Mouse (Mus musculus): Measurements from ENCODE around the gene Lipc. TPM values are rescaled to one million over a fixed set of nuclear protein-coding genes. Genes with fewer than 3 reads are reported as not detected.

Gene Lipc
- polyA plus RNA-seq, 1 experiment from 2014 or later = not detected

- no peak overlapping the region for H3K27ac ChIP-seq (replicated peaks)
- WGBS = 78% methylated on average over 6 of the region's 6 CpGs
- H3K36me3 ChIP-seq = no peaks in the 10 kb centered on the region
- ATAC-seq (ENCODE audit: low FRiP score, low read depth) = no peak
- H3K9me3 ChIP-seq = no peaks in the 10 kb centered on the region
- H3K4me1 ChIP-seq (replicated peaks) = peaks cover 9% of the 10 kb centered on the region
- no peak overlapping the region for H3K9ac ChIP-seq
- no peak overlapping the region for H3K4me3 ChIP-seq
- H3K4me2 ChIP-seq = no peak overlapping the region
- H3K27me3 ChIP-seq = no peaks in the 10 kb centered on the region
Observed at GRCm38 (mm10) chr9:70926820-70927588, 25.0 kb downstream of the Lipc start.

GRCm38 (mm10) chr9:70925225-70925624 is 26.8 kb downstream of the Lipc start:
- H3K4me3 ChIP-seq = no peak overlapping the region
- H3K36me3 ChIP-seq = no peaks in the 10 kb centered on the region
- WGBS = 89% methylated on average over 6 of the region's 6 CpGs
- H3K27me3 ChIP-seq = no peaks in the 10 kb centered on the region
- ATAC-seq (ENCODE audit: low FRiP score, low read depth) = no peak
- H3K9me3 ChIP-seq = no peaks in the 10 kb centered on the region
- no peak overlapping the region for H3K9ac ChIP-seq
- H3K27ac ChIP-seq (replicated peaks) = no peak overlapping the region
- peaks cover 11% of the 10 kb centered on the region for H3K4me1 ChIP-seq (replicated peaks)
- H3K4me2 ChIP-seq = no peak overlapping the region

GRCm38 (mm10) chr9:70924763-70925162 is 27.3 kb downstream of the Lipc start:
- Histone ChIP-seq H3K4me1 (replicated peaks) (peaks cover 9% of the 10 kb centered on the region), H3K9me3 (no peaks in the 10 kb centered on the region), H3K27ac (replicated peaks) (no peak overlapping the region), H3K36me3 (no peaks in the 10 kb centered on the region), H3K4me3 (no peak overlapping the region), H3K4me2 (no peak overlapping the region), H3K27me3 (no peaks in the 10 kb centered on the region), H3K9ac (no peak overlapping the region)
- 89% methylated on average over 3 of the region's 3 CpGs for WGBS
- ATAC-seq (ENCODE audit: low FRiP score, low read depth) = no peak

GRCm38 (mm10) chr9:70921781-70922565 is 30.1 kb downstream of the Lipc start:
- peak; percentile 63; the same call in 1 of the 2 replicates for ATAC-seq (ENCODE audit: low FRiP score, low read depth)
- Histone ChIP-seq H3K9ac (no peak overlapping the region), H3K9me3 (no peaks in the 10 kb centered on the region), H3K4me3 (no peak overlapping the region), H3K27ac (replicated peaks) (no peak overlapping the region), H3K36me3 (no peaks in the 10 kb centered on the region), H3K27me3 (no peaks in the 10 kb centered on the region), H3K4me1 (replicated peaks) (peaks cover 16% of the 10 kb centered on the region), H3K4me2 (no peak overlapping the region)
- 59% methylated on average over 7 of the region's 7 CpGs for WGBS

- no peak for ATAC-seq (ENCODE audit: low FRiP score, low read depth)
- H3K27me3 ChIP-seq = no peaks in the 10 kb centered on the region
- no peaks in the 10 kb centered on the region for H3K36me3 ChIP-seq
- H3K4me1 ChIP-seq (replicated peaks) = peaks cover 22% of the 10 kb centered on the region
- H3K27ac ChIP-seq (replicated peaks) = no peak overlapping the region
- no peak overlapping the region for H3K4me2 ChIP-seq
- H3K4me3 ChIP-seq = no peak overlapping the region
- WGBS = 66% methylated on average over 3 of the region's 3 CpGs
- no peak overlapping the region for H3K9ac ChIP-seq
- H3K9me3 ChIP-seq = no peaks in the 10 kb centered on the region
Observed at GRCm38 (mm10) chr9:70921132-70921531, 30.9 kb downstream of the Lipc start.

GRCm38 (mm10) chr9:70919271-70919670 is 32.8 kb downstream of the Lipc start:
- no peak overlapping the region for H3K27ac ChIP-seq (replicated peaks)
- H3K9me3 ChIP-seq = no peaks in the 10 kb centered on the region

GRCm38 (mm10) chr9:70916516-70916915 is 35.5 kb downstream of the Lipc start:
- Histone ChIP-seq H3K9ac (no peak overlapping the region), H3K27ac (replicated peaks) (no peak overlapping the region), H3K9me3 (no peaks in the 10 kb centered on the region), H3K4me1 (replicated peaks) (peaks cover 14% of the 10 kb centered on the region; the same call in 1 of the 2 replicates), H3K4me2 (no peak overlapping the region), H3K27me3 (no peaks in the 10 kb centered on the region), H3K4me3 (no peak overlapping the region), H3K36me3 (no peaks in the 10 kb centered on the region)
- ATAC-seq (ENCODE audit: low FRiP score, low read depth) = no peak
- 38% methylated on average over 7 of the region's 7 CpGs for WGBS

More at GRCm38 (mm10) chr9:70919271-70919670, 32.8 kb downstream of the Lipc start:
- Histone ChIP-seq H3K36me3 (no peaks in the 10 kb centered on the region), H3K4me2 (no peak overlapping the region), H3K27me3 (no peaks in the 10 kb centered on the region), H3K4me3 (no peak overlapping the region), H3K9ac (no peak overlapping the region), H3K4me1 (replicated peaks) (peaks cover 22% of the 10 kb centered on the region)
- no peak for ATAC-seq (ENCODE audit: low FRiP score, low read depth)
- WGBS = 84% methylated on average over 3 of the region's 3 CpGs

GRCm38 (mm10) chr9:70915356-70915685 is 36.7 kb downstream of the Lipc start:
- peaks cover 14% of the 10 kb centered on the region; the same call in 1 of the 2 replicates for H3K4me1 ChIP-seq (replicated peaks)
- no peak overlapping the region for H3K4me3 ChIP-seq
- ATAC-seq (ENCODE audit: low FRiP score, low read depth) = no peak
- WGBS = 80% methylated on average over 2 of the region's 2 CpGs
- no peaks in the 10 kb centered on the region for H3K9me3 ChIP-seq
- no peak overlapping the region for H3K27ac ChIP-seq (replicated peaks)
- no peak overlapping the region for H3K9ac ChIP-seq
- no peaks in the 10 kb centered on the region for H3K36me3 ChIP-seq
- H3K27me3 ChIP-seq = no peaks in the 10 kb centered on the region
- H3K4me2 ChIP-seq = no peak overlapping the region

GRCm38 (mm10) chr9:70914659-70915355 is 37.2 kb downstream of the Lipc start:
- no peak overlapping the region for H3K9ac ChIP-seq
- no peaks in the 10 kb centered on the region for H3K36me3 ChIP-seq
- H3K4me2 ChIP-seq = no peak overlapping the region
- H3K4me3 ChIP-seq = no peak overlapping the region
- 70% methylated on average over 10 of the region's 10 CpGs for WGBS
- no peak overlapping the region for H3K27ac ChIP-seq (replicated peaks)
- no peak for ATAC-seq (ENCODE audit: low FRiP score, low read depth)
- H3K4me1 ChIP-seq (replicated peaks) = peaks cover 13% of the 10 kb centered on the region; the same call in 1 of the 2 replicates
- H3K27me3 ChIP-seq = no peaks in the 10 kb centered on the region
- H3K9me3 ChIP-seq = no peaks in the 10 kb centered on the region

- H3K27ac ChIP-seq (replicated peaks) = no peak overlapping the region
- no peak overlapping the region for H3K4me2 ChIP-seq
- H3K9me3 ChIP-seq = no peaks in the 10 kb centered on the region
- H3K4me1 ChIP-seq (replicated peaks) = no peaks in the 10 kb centered on the region
- H3K9ac ChIP-seq = no peak overlapping the region
- H3K27me3 ChIP-seq = no peaks in the 10 kb centered on the region
- no peak for ATAC-seq (ENCODE audit: low FRiP score, low read depth)
- H3K4me3 ChIP-seq = no peak overlapping the region
- no peaks in the 10 kb centered on the region for H3K36me3 ChIP-seq
- WGBS = 71% methylated on average over 4 of the region's 4 CpGs
Observed at GRCm38 (mm10) chr9:70911163-70911562, 40.9 kb downstream of the Lipc start.

GRCm38 (mm10) chr9:70910351-70910750 is 41.7 kb downstream of the Lipc start:
- H3K9ac ChIP-seq = no peak overlapping the region
- ATAC-seq (ENCODE audit: low FRiP score, low read depth) = no peak
- no peaks in the 10 kb centered on the region for H3K27me3 ChIP-seq
- H3K4me2 ChIP-seq = no peak overlapping the region
- 76% methylated on average over 6 of the region's 6 CpGs for WGBS
- no peak overlapping the region for H3K27ac ChIP-seq (replicated peaks)
- no peaks in the 10 kb centered on the region for H3K4me1 ChIP-seq (replicated peaks)
- H3K9me3 ChIP-seq = no peaks in the 10 kb centered on the region
- no peak overlapping the region for H3K4me3 ChIP-seq
- H3K36me3 ChIP-seq = no peaks in the 10 kb centered on the region
